Mouse (Mus musculus): ENCODE data around the gene Hspb7. TPM values are rescaled to one million over a fixed set of nuclear protein-coding genes. Genes with fewer than 3 reads are reported as not detected.

Hspb7 gene
- 100 to 1,000 TPM; 200 to 208 TPM for total RNA-seq (2021)
- long read RNA-seq, experiment 1, transcript Hspb7-201 (3 exons, 2,769 nt) = major isoform, 94 of 114 reads
- long read RNA-seq, experiment 1, partial matches to known transcripts = 20 of 114 reads
- long read RNA-seq, experiment 1, other reads (novel, unspliced or antisense) = 0 of 114 reads
- long read RNA-seq, experiment 2, transcript Hspb7-201 (3 exons, 2,769 nt) = major isoform, 92 of 120 reads
- long read RNA-seq, experiment 2, partial matches to known transcripts = 2 of 120 reads
- long read RNA-seq, experiment 2, other reads (novel, unspliced or antisense) = 26 of 120 reads

DNA sequence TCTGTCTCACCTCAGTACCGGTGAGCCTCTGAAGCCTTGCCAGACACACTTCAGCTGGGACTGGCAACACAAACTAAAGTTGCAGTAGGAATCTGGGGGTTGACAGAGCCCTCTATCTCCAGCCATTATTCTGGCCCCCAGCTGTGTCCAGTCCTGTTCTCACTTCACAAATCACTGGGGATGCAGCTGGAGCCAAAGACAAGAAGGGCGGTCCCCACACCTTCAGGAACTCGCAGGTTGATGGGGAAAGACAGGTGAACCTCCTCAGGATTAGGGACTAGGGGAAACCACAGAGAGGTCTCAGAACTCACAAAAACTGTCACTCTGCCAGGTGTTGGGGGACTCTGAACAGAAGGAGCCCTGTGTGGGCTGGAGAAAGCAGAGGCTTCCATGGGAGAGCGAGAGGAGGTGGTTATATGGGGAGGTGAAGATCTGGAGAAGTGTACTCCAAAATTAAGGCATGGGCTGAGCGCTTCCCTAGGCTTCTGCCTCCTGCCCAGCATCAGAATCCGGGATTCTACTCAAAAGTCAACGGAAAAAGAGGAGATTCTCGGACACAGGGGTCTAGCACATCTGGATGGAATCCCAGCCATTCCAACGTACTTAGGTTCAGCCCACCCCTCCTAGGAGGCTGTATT lies at the start of gene Hspb7:
TSS of gene Hspb7 (plus strand) at position 588 of the 638 bp plus-strand sequence.
- no peak for DNase-seq

DNA sequence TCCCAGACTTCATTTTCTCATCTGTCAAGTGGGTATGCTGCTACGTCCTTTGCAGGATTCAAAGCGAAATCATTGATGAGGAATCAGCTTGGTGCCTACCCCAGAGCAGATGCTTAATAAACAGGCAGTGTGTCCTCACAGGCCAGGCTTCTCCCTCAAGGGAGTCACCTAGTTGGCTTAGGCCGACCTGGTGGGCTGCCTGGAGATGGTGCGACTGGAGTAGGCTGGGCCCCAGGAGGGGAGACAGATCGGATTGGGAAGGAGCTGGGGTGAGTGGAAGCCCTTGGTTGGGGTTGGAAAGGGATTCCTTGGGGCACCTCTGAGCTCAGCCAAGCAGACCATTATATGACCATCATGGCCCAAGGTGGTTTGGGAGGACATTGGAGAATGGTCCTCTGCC lies 48.2 kb upstream of the Hspb7 start:
- DNase-seq = no peak

DNA sequence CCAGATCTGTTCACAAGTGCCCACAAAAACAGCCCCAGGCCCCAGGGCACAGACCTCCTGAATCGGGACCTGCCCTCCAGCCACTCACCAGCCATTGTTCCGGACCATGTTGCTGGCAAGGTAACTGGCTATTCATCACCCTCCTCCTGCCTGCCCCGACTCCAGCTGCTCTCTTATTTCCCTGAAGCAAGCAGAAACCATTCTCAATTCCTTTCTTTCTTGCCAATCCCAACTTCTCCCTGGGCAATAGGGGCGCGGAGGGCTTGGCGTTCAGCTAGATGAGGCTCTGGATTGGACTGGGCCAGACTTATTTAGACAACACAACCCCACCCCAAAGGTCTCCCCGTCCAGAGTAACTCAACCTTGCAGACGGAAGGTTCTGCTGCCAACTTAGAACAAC lies 40.9 kb upstream of the Hspb7 start:
- DNase-seq = no peak

DNA sequence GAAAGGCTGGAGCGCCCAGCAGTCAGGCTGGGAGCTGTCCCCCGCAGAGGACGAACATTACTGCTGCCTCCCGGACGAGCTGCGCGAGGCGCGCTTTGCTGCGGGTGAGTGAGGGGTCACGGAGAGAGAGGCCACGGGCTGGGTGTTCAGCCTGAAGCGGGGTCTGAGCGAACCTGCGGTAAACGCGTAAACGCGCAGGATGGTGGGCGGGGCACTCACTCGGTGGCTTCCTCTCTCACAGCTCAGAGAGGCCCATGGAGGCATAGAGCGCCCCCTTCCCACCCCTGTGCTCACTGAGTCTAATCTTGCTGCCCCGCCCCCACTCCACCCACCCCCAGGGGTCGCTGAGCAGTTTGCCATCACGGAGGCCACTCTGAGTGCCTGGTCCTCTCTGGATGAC lies 38.2 kb upstream of the Hspb7 start:
- no peak for DNase-seq

DNA sequence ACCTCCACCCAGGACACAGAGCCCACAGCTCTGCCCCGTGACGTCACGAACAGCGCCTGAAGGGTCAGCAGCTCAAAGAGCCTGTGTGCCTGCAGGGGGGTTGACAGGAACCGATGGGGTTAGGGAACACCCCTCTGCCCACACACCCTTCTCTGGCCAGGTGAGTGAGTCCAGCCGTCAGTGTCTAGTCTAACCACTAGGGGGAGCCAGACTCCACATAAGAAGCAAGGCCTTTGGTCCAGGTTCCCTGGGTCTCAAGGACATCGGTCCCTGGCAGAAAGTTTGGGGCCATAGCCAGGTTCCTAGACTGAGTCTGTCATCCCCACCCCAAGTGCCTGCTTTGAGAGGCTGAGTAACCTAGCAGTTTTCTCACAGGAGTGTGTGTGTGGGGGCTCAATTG lies 35.3 kb upstream of the Hspb7 start:
- DNase-seq = peak; percentile 39

DNA sequence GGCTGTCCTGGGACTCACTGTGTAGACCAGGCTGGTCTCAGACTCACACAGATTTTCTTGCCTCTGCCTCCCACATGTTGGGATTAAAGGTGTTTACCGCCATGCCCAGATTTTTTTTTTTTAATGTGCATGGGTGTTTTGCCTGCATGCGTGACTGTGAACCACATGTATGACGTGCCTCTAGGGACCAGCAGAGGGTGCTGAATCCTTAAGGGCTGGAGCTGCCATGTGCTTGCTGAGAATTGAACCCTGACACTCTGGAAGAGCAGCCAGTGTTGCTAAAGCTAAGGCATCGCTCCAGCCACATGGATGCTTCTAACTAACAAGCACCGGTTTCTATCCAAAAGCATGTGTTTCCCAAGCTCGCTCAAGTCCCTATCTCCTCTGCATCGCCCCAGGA lies 34.4 kb upstream of the Hspb7 start:
- DNase-seq = no peak

DNA sequence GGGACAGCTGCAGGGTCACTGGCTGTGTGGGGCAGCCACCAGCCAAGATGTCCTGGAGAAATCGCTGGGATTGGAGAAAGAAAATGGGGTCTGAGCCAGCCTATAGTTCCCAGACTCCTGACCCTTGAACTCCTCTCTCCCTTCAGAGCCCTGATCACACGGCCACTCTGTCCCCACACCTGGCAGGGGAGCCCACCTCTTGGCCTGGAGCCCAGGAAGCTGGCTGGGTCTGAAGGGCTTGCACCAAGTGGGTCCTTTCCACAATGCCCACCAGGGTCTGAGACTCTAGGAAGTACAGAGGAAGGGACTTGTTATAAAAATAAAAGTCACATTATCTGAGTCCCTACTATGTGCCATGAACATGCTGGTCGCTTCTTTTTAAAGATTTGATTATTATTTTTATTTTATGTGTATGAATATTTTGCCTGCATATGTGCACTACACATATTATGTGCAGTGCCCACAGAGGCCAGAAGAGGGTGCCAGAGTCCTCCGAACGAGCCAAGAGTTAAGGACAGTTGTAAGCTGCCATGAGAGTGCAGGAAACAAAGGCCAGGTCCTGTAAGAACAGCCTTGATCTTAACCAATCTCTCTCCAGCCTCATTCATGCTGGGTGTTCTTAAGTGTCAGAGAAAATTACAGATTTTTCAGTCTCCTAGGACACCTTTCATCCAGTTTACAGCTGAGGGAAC lies 33.3 kb upstream of the Hspb7 start:
- peak; percentile 80 for DNase-seq

DNA sequence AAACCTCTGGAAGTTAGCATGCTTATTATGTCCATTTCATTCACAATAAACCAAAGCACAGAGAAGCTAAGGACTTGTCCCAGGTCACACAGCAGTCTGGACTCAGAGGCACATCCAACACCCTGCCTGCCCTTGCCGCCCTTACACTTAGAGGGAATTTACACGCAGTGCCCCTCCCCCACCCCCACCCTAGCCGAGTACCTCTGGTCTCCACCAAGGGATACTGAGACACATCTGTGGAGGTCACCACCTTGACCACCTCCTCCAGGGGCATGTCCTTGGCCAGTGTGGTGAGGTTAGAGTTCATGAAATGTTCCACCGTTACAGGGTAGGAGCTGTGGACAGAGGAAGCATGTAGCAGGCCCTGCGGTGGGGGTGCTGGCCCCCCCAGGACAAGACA lies 32.6 kb upstream of the Hspb7 start:
- no peak for DNase-seq

DNA sequence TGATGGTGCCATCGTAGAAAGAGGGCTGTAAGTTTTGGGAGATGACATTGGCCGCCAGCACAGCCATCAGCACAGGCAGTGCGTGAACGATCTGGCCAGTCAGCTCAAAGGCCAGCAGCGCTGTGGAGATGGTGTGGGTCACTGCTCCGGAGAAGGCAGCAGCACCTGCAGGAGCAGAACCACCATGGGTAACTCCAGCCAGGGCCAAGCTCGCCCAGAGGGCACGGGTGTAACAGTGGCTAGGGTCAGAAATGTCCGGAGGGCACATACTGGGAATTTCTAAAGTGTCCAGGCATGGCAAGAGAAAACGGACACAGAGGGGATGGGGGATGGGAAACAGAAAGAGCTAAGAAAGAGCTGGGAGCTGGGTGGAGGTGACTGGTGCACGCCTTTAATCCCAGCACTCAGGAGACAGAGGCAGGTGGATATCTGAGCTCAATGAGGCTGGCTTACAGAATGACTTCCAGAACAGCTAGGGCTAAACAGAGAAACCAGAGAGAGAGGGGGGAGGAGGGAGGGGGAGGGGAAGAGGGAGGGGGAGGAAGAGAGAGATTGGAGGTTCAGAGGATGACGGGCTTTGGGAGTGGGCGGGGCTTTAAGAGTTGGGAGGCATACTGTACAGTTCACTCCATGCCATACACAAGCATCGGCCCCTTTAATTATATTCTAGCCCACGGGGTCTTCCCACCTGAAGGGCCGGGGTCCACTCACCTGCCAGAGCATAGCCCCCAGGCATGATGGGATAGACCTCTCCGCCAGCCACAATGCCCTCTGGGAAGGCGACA lies 31.0 kb upstream of the Hspb7 start:
- no peak for DNase-seq

DNA sequence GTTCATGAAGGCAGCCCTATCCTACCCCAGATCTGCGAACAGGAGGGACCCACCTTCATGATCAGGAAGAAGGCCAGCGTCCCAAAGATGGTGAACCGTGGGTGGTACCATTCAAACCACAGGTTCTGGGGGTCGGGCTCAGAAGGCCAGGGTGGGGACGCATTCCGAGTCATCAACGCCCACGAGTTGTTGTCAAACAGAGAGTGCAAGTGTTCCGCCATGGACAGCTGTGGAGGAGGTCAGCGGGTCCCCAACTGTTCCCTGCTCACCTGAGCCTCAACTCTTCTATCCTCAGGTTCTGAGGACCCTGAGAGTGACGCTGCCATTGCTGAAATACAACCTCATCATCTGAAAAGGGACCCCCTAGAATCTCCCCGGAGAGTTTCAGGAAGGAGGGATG lies 29.3 kb upstream of the Hspb7 start:
- DNase-seq = no peak

DNA sequence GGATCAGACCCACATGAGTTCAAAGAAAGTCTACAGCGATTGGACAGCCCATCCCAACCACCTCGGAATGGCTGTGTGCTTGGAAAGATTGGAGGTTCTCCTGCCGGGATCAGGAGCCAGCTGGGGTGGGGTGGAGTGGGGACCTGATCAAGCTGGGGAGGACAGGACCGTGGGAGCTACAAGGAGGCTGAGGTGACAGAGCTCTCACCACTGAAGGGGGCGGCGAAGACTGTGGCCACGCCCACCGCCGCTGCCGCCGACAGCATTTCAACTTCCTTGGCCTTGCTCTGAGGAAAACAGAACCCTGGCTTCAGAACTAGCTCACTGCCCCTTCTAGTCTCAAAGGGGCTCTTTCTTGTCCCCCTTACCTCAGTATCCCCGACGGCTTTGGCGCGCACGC lies 25.8 kb upstream of the Hspb7 start:
- no peak for DNase-seq

DNA sequence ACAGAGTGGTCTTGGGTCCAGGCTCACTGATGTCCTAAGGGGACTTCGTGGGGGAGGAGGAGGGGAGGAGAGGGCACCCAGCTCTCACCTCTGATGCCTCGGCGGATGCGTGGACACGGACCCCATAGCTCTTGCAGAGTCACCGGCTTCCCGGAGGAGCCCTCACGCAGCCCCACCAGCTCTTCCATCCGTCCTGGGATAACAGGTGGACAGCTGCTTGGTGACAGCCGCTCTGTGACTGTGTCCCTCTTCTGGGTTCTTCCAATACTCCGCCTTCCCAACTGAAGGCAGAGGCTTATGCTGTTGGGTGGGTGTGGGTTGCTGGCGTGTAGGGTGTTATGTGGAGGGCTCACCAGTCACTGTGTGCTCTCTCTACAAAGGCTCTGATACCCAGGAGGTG lies 22.7 kb upstream of the Hspb7 start:
- DNase-seq = no peak

DNA sequence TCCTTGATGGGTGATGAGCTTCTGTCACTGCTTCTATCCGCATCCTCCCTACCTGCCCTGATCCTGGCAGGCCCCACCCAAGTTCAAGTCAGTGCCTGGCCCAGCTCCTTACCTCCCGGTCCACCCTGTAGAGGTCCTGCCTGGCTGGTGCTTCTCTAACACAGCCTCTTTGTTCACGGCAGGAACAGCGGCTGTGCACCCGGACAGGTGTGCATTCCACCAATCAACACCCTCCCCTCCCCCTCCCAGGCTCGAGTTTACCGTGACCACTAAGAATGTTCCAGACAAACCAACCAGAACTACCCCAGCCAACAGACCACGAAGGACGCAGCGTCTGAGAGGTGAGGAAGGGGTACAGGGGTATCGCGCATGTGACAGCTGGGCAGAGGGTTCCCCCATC lies 22.0 kb upstream of the Hspb7 start, which contains the start of gene Clcnka:
TSS of gene Clcnka (minus strand) at position 180 of the 400 bp plus-strand sequence.
- DNase-seq = no peak

DNA sequence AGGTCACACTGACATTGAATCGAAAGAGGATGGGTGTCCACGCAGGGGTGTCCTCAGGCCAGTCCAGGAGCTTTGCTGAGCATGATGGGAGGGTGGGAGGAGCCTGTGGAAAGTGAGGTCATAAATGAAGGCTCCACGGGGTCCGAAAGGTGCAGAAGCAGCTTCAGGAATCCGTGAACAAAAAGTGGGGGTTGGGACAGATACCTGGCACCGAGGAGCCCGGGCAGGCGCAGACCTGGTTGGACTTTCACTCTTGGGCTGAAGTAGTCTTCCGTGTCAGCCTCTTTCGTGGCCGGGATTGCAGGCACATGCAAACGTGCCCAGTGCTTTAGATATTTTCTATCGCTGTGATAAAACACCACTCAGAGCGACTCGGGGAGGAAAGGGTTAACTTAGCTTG lies 20.4 kb upstream of the Hspb7 start:
- no peak for DNase-seq

DNA sequence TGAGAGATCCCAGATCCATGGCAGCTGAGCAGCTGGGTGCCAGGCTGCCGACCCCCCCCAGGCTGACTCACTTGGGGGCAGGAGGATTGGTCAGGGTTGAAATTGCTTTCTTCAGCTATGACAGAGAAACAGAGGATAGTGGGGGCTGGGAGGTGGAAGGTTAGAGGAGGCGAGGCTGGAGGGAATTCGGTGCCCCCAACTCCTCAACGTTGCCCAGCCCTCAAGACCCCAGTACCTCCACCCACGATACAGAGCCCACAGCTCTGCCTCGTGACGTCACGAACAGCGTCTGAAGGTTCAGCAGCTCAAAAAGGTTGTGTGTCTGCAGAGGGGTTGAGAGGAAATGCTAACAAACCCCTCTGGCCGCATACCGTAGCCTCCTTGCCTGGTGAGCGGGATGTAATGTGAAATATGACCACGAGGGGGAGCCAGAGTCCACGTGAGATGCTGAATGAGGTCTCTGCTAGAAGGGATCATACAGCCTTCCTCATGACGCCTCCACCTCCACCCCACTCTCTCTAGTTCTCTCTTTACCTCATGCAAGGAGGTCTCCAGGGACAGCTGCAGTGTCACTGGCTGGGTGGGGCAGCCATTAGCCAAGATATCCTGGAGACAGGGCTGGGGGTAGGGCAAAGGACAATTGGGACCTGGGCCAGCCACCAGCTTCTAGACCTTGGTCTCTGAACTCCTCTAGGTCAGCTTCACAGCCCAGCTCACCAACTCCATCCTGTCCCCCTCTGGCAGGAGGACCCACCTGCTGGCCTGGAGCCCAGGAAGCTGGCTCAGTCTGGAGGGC lies 15.9 kb upstream of the Hspb7 start:
- peak; percentile 88 for DNase-seq

DNA sequence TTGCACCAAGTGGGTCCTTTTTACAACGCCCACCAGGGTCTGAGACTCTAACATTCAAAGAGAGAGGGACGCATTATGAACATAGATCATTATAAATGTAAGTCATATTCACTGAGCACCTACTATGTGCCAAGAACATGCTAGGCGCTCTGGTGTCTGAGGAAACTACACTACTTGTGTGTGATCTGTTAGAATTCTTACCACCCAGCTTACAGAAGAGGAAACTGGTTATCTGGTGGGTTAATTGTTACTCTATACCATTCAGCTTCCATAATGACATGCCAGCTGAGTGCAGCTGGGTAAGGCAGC lies 15.3 kb upstream of the Hspb7 start:
- DNase-seq = no peak

DNA sequence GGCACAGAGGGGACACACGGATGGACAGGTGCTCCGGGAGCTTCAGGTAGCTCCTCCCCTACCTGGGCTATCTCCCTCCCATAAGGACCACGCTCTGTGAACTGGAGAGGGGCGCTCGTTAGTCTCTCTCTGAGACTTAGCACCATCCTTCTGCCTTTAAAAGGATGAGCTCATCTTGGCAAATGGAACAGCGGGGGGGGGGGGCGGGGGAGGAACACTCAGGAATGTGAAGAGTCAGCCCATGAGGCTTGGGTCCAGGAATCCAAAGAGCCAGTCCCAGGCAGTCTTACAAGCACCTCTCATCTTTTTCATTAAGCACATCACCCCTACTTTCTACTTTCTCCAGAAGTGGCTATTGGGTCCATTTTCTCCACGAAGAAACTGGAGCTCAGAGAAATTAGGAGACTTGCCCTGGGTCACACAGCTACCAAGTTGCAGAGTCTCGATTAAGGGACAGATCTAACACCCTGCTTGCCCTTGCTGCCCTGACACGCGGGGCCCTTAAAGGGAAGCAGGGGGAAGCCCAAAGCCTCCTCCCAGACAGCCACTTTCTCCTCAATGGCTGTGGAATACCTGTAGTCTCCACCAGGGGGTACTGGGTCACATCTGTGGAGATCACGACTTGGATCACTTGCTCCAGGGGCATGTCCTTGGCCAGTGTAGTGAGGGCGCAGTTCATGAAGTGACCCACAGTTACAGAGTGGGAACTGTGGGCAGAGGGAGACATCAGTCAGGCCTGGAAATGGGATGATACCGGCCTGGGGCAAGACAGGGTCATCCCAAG lies 13.9 kb upstream of the Hspb7 start:
- DNase-seq = peak; percentile 66

DNA sequence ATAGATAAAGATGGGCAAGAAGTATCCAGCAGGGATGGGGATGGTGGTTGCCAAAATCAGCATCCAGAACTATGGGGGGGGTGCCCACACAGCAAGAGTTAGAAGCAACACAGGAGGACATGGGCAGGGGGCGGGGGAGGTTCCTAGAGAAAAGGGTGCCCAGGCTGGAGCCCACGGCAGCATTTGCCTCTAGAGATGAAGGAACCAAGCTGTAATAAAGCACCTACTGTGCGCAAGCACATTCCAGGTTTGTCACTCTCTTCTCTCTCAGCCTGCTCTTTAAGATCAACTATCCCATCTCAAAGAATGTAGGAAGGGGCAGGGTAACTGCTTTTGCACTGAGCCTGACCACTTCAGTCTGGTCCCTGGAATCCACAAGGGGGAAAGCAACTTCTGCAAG lies 12.0 kb upstream of the Hspb7 start:
- DNase-seq = no peak

DNA sequence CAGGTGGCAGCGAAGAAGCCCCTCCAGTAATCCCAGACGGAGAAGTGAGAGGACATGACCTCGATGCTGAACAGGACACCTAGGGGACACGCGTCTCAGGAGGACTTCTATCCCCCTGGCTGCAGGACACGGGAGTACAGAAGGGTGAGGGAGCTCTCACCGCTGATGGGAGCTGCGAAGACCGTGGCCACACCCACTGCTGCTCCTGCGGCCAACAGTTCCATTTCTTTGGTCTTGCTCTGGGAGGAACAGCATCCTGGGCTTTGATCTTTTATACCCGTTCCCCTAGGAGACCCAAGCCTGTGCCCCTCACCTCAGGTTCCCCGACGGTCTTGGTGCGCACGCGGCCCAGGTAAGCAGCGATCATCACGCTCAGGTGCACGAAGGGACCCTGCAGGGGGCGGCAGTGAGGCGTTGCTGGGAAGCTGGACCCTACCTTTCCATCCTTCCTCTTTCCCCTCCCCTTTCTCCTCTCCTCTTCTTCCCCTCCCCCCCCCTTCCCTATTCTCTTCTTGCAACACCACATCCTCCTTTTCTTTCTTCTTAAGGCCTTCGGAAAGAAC lies 9.1 kb upstream of the Hspb7 start:
- no peak for DNase-seq

DNA sequence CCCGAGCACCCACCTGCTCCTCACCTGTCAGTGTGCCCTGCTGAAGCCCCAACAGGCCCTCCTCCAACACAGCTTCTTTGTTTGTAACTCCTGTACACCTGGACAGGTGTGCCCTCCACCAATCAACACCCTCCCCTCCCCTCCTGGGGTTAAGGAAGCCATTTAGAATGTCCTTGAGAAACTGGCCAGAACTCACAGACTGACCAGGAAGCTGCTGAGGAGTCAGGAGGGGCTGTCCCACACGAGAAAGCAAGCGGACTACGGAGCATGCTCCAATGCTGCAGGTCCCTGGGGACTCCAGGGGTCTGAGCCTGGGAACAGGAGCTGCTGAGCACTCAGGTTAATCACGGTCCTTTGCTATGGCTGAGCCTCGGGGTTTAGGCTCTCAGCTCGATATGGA lies 4.7 kb upstream of the Hspb7 start, which contains the start of gene Clcnkb:
TSS of gene Clcnkb (minus strand) at position 91 of the 400 bp plus-strand sequence.
- no peak for DNase-seq

Data from gastrocnemius, postnatal 10 days (tissue).